Mouse (Mus musculus): ENCODE results near the gene Clrn3. TPM values are rescaled to one million over a fixed set of nuclear protein-coding genes. Genes with fewer than 3 reads are reported as not detected.

Clrn3 gene
- polyA plus RNA-seq, 1 experiment, result not detected

- TF ChIP-seq POLR2A (IDR thresholded peaks at IDR 0.05; ENCODE audit: borderline replicate concordance, extremely low read depth, insufficient read depth, insufficient read length, poor library complexity, severe bottlenecking) (no peak), CTCF (IDR thresholded peaks at IDR 0.05; ENCODE audit: borderline replicate concordance, extremely low read depth, insufficient read depth, insufficient read length) (no peak)
- DNase-seq (ENCODE audit: low read depth), result no peak
Observed at GRCm38 (mm10) chr7:135551547-135551946, 23.1 kb upstream of the Clrn3 start.

GRCm38 (mm10) chr7:135548434-135548833 is 20.0 kb upstream of the Clrn3 start:
- peak; percentile 47 for DNase-seq (ENCODE audit: low read depth)
- TF ChIP-seq CTCF (IDR thresholded peaks at IDR 0.05; ENCODE audit: borderline replicate concordance, extremely low read depth, insufficient read depth, insufficient read length) (no peak), POLR2A (IDR thresholded peaks at IDR 0.05; ENCODE audit: borderline replicate concordance, extremely low read depth, insufficient read depth, insufficient read length, poor library complexity, severe bottlenecking) (no peak)

GRCm38 (mm10) chr7:135546530-135546929 is 18.1 kb upstream of the Clrn3 start:
- TF ChIP-seq CTCF (IDR thresholded peaks at IDR 0.05; ENCODE audit: borderline replicate concordance, extremely low read depth, insufficient read depth, insufficient read length), result no peak
- TF ChIP-seq POLR2A (IDR thresholded peaks at IDR 0.05; ENCODE audit: borderline replicate concordance, extremely low read depth, insufficient read depth, insufficient read length, poor library complexity, severe bottlenecking), result no peak
- no peak for DNase-seq (ENCODE audit: low read depth)

- DNase-seq (ENCODE audit: low read depth), result no peak
- TF ChIP-seq CTCF (IDR thresholded peaks at IDR 0.05; ENCODE audit: borderline replicate concordance, extremely low read depth, insufficient read depth, insufficient read length), result no peak
- TF ChIP-seq POLR2A (IDR thresholded peaks at IDR 0.05; ENCODE audit: borderline replicate concordance, extremely low read depth, insufficient read depth, insufficient read length, poor library complexity, severe bottlenecking), result no peak
Observed at GRCm38 (mm10) chr7:135545957-135546356, 17.5 kb upstream of the Clrn3 start.

- TF ChIP-seq POLR2A (IDR thresholded peaks at IDR 0.05; ENCODE audit: borderline replicate concordance, extremely low read depth, insufficient read depth, insufficient read length, poor library complexity, severe bottlenecking) (no peak), CTCF (IDR thresholded peaks at IDR 0.05; ENCODE audit: borderline replicate concordance, extremely low read depth, insufficient read depth, insufficient read length) (no peak)
- no peak for DNase-seq (ENCODE audit: low read depth)
Observed at GRCm38 (mm10) chr7:135544321-135544720, 15.9 kb upstream of the Clrn3 start.

- TF ChIP-seq POLR2A (IDR thresholded peaks at IDR 0.05; ENCODE audit: borderline replicate concordance, extremely low read depth, insufficient read depth, insufficient read length, poor library complexity, severe bottlenecking), result no peak
- TF ChIP-seq CTCF (IDR thresholded peaks at IDR 0.05; ENCODE audit: borderline replicate concordance, extremely low read depth, insufficient read depth, insufficient read length), result no peak
- DNase-seq (ENCODE audit: low read depth), result peak; percentile 30
Observed at GRCm38 (mm10) chr7:135543033-135543432, 14.6 kb upstream of the Clrn3 start.

GRCm38 (mm10) chr7:135542235-135542634 is 13.8 kb upstream of the Clrn3 start:
- DNase-seq (ENCODE audit: low read depth), result peak; percentile 20
- TF ChIP-seq CTCF (IDR thresholded peaks at IDR 0.05; ENCODE audit: borderline replicate concordance, extremely low read depth, insufficient read depth, insufficient read length) (no peak), POLR2A (IDR thresholded peaks at IDR 0.05; ENCODE audit: borderline replicate concordance, extremely low read depth, insufficient read depth, insufficient read length, poor library complexity, severe bottlenecking) (no peak)

- TF ChIP-seq POLR2A (IDR thresholded peaks at IDR 0.05; ENCODE audit: borderline replicate concordance, extremely low read depth, insufficient read depth, insufficient read length, poor library complexity, severe bottlenecking), result no peak
- TF ChIP-seq CTCF (IDR thresholded peaks at IDR 0.05; ENCODE audit: borderline replicate concordance, extremely low read depth, insufficient read depth, insufficient read length), result no peak
Observed at GRCm38 (mm10) chr7:135539429-135539828, 11.0 kb upstream of the Clrn3 start.

GRCm38 (mm10) chr7:135537948-135538741 is 9.7 kb upstream of the Clrn3 start:
- DNase-seq (ENCODE audit: low read depth), result peak; percentile 49
- TF ChIP-seq POLR2A (IDR thresholded peaks at IDR 0.05; ENCODE audit: borderline replicate concordance, extremely low read depth, insufficient read depth, insufficient read length, poor library complexity, severe bottlenecking) (no peak), CTCF (IDR thresholded peaks at IDR 0.05; ENCODE audit: borderline replicate concordance, extremely low read depth, insufficient read depth, insufficient read length) (no peak)

More at GRCm38 (mm10) chr7:135539429-135539828, 11.0 kb upstream of the Clrn3 start:
- DNase-seq (ENCODE audit: low read depth), result no peak

- no peak for TF ChIP-seq POLR2A (IDR thresholded peaks at IDR 0.05; ENCODE audit: borderline replicate concordance, extremely low read depth, insufficient read depth, insufficient read length, poor library complexity, severe bottlenecking)
- peak; percentile 83 for TF ChIP-seq CTCF (IDR thresholded peaks at IDR 0.05; ENCODE audit: borderline replicate concordance, extremely low read depth, insufficient read depth, insufficient read length)
- DNase-seq (ENCODE audit: low read depth), result peak; percentile 90
Observed at GRCm38 (mm10) chr7:135537341-135537901, 9.0 kb upstream of the Clrn3 start, which contains the start of gene Ptpre. Gene Ptpre, plus strand, starts transcription at chr7:135537481.

- TF ChIP-seq CTCF (IDR thresholded peaks at IDR 0.05; ENCODE audit: borderline replicate concordance, extremely low read depth, insufficient read depth, insufficient read length) (no peak), POLR2A (IDR thresholded peaks at IDR 0.05; ENCODE audit: borderline replicate concordance, extremely low read depth, insufficient read depth, insufficient read length, poor library complexity, severe bottlenecking) (no peak)
- no peak for DNase-seq (ENCODE audit: low read depth)
Observed at GRCm38 (mm10) chr7:135535908-135536307, 7.5 kb upstream of the Clrn3 start.

Data from brain, embryonic 14.5 days (tissue).